Mouse (Mus musculus): ENCODE data around the gene Sprr1a.
A peak's percentile ranks its signal among the peaks of the same experiment; 100 is the strongest.
"Not testable (repeated sequence)": the region's sequence is repeated elsewhere in the genome, so short reads cannot be mapped to it uniquely, and the experiment has no call there.

The Sprr1a gene

DNA sequence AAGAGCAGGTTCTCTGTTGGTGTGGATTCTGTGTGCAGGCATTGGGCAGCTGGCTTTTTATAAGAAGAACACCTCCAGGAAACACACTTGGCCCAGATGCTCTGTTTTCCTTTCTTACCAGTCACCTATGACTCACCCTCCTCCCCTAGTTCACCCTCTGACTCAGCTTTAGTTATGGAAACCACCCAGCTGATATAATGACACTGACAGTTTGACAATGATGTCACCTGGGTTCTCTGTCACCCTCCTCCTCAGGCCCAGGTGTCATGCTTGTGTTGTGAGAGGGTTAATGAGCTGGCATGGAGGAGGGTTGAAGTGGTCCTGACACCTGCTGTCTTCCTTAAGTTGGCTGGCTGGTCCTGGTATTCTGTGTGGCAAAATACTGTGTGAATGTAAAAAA, at the start of gene Sprr1a:
Gene Sprr1a (minus strand): TSS at position 33 of the 400 bp plus-strand sequence.
- peak; percentile 20 for DNase-seq (ENCODE audit: low spot score)

DNA sequence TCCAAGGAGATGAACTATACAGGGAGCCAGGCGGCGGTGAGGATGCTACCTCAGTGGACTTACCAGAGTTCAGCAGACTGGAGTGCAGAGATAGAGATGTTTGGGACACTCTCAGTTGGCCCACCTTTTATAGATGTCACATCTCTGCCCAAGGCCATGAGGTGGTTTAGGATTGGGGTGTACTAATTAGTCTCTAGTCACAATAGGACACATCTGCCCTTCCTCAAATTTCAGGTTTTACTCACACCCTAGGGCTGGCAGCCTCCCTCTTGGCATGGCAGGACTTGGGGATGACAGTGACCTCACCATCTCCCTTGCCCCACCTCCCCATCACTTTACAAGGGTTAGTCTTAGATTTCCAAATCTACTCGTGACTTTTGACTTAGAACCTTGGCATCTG, 48.7 kb upstream of the Sprr1a start, which contains the start of gene 2310046K23Rik:
Gene 2310046K23Rik (minus strand): TSS at position 101 of the 400 bp plus-strand sequence.
- no peak for DNase-seq (ENCODE audit: low spot score)

DNA sequence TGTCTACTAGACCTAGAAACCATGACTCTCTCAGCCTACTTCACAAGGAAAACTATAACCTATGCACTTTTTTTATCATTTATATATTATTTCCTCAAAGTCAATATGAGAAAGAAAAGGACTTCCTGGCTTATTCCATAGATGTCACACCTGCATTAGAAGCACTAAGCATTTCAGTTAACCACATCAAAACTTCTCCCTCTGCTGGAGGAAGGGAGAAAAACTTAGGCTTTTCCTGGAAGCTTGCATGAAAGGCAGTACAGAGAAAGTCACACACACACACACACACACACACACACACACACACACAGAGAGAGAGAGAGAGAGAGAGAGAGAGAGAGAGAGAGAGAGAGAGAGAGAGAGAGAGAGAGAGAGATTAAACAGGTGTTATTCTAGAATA, 26.6 kb upstream of the Sprr1a start:
- DNase-seq (ENCODE audit: low spot score) = peak; percentile 45

DNA sequence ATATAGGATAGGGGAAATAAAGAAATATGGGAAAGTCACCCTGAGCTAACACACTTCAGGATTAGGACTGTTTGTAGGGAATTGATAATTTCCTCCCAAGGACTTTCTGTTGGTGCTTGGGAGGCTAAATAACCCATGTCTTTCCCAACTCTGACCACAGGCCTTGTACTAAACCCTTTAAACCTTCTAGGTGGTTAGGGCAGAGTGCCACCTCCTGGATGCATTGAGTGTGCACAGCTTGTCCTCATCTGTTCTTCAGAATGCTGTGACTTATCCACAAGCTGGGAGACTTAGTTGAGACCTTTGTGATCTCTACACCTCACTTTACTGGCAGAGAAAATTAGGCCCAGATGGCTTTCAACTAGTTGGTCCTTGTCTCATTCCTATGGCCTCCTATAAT, 25.1 kb upstream of the Sprr1a start:
- DNase-seq (ENCODE audit: low spot score) = peak; percentile 84

DNA sequence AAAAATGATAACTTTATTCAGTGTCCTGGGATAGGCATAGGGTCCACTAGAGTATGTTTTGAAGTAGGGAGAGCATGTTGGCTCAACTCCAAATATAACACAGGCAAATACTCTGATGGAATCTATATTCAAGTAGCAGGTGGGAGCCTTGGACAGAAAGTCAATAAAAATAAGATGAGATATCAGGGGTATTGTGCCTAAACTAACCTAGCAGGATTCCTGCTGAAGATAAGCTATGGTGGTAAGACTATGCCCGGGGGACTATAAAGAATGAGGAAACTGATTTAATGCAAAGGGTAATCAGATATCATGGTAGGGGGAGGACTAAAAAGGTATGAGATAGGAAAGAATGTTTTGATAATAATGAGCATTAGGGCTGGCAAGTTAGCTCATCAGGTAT, 22.5 kb upstream of the Sprr1a start:
- no peak for DNase-seq (ENCODE audit: low spot score)

DNA sequence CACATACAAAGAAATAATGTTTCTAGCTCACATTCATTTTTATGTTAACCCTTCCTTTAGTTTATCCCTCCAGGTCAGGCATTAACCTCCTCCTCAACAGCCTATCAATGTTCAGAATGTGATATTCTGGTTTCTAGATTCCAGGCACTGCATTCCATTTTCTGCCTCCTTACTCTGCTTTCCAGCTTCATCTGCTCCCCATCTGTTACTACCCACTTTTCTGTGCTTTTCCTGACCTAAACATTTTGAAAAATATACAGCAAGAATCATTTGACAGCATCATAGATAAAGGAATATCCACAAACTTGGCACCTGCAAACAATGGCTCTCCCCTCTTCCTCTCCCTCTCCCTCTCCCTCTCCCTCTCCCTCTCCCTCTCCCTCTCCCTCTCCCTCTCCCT, 17.8 kb upstream of the Sprr1a start:
- no peak for DNase-seq (ENCODE audit: low spot score)

DNA sequence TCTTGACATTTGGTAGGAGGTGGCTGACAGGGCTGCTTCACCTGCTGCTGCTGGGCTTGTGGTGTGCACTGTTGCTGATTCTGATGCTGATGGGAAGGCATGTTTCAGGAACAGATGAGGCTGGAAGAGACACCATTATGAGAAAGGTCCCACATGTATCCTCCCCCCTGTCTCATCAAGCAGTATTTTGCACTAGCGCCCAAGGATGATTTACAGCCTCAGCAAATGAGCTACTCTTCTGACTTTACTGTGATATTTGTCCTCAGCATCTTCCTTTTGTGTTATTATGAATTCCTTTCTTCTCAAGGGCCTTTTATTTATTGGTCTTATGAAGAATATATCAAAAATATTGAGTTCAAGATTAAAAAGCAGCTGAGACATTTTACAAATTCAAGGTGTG, 14.7 kb upstream of the Sprr1a start, which contains the start of gene Sprr4:
Gene Sprr4 (minus strand): TSS at position 101 of the 400 bp plus-strand sequence.
- DNase-seq (ENCODE audit: low spot score) = no peak

DNA sequence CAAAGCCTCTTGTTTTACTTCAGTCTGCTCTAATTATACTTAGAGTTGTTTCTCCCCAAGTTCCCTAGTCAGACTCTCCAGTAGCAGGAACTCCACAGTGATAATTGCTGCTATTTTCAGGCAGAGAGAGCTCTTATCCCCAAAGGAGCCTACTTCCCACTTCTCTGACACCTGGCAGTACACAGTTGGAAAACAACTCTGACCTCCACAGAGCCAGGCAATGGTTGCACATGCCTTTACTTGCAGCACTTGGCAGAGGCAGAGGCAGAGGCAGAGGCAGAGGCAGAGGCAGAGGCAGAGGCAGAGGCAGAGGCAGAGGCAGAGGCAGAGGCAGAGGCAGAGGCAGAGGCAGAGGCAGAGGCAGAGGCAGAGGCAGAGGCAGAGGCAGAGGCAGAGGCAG, 4.6 kb upstream of the Sprr1a start:
- DNase-seq (ENCODE audit: low spot score) = not testable (repeated sequence)

DNA sequence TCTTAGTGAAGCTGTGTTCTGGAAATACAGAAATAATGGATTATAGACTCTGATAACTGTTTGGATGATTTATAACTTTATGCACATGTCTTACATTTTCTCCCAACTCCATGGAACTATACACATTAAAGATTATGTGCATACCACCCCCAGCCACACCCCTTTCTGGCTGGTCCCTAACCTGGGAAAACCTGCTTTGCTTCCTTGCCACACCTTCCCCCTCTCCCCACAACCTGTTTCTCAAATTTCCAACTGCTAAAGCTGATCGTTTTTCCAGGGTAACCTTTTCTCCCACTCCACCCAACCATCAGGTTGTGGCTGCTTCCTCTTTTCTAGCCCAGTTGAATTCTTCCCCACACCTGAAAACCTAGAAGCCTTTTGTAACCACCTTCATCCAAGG, 612 bp upstream of the Sprr1a start:
- no peak for DNase-seq (ENCODE audit: low spot score)

DNA sequence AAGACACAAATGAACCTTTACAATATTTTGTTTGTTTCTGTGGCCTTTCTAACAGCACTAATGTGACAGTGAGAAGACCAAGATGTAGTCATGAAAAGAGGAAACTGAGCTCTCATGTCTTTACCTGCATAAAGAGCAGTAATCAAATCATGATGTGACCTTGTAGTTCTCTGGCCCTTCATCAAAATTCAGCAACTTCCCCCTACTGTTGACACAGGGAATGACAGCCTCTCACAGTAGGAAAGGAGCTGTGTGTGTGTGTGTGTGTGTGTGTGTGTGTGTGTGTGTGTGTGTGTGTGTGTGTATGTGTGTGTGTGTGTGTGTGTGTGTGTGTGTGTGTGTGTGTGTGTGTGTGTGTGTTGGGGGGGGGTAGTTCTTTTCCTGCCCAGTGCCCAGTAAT, 4.4 kb downstream of the Sprr1a start:
- peak; percentile 31 for DNase-seq (ENCODE audit: low spot score)

DNA sequence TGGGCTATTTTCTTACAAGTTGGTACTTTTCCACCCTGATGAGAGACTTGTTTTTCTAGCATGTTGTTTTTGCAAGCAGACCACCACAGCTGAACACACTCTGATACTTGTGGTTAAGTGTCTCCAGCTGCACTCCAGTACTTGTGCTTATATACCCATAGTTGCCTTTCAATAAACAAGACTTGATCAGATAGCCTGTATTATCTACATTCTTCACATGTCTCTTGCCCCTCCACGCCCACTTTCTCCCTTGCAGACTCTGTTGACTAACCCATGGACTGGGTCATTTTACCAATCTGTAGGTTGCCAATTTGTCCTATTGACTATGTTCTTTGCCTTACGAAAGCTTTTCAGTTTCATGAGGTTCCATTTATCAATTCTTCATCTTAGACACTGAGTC, 15.6 kb downstream of the Sprr1a start:
- DNase-seq (ENCODE audit: low spot score) = no peak

DNA sequence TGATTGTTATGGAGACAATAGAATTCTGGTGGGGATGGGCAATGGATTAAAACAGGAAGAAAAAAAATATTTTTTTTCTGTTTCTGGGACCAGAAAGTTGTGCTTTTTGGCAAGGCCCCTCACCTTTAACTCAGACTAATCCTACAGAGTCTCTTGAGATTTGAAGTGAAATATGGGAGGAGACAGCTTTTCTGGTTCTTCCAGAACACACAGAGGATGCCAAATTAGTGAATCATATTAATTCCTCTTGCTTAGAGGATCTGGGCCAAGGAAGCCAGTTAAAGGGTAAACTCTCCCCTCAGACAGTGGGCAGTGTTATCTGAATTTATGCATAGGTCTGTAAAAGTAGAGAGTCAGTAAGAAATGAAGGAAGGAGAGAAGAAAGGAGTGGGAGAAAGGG, 18.3 kb downstream of the Sprr1a start:
- DNase-seq (ENCODE audit: low spot score) = peak; percentile 57

DNA sequence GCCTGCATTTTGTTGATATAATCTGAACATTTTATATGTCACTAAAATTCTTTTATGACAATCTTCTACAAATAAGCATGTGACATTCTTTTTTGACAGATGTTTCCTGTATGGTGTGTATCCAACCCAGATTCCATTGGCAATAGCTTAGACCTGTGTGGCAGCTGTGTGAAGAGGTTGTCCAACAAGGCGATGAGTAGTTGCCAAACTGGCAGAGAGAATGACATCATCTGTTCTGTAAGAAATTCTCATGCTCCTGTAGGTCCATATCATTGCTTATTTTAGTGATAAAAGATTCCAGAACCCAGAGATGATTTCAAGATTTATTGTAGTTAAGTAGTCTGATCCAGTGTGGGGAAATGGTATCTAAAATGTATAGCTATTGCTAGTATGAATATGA, 19.1 kb downstream of the Sprr1a start:
- DNase-seq (ENCODE audit: low spot score) = peak; percentile 58

DNA sequence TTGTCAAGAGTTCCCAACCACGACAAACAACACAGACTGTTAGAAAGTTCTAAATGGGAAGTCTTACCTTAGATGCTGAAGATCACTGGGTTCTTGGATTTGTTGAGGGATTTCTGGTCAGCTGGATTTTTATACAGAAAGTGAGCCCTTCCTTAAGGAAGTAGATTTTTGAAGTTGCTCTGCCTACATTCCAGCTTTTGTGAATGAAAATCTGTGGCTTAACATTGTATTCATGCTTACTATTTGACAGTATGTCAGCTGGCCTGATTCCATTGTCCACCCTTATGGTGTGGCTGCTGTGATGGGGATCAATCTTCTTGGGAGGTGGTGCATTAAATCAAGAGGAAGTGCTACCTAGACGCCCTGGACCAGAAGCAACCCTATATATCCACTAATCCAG, 27.1 kb downstream of the Sprr1a start, which contains the start of gene Sprr3:
Gene Sprr3 (minus strand): TSS at position 101 of the 400 bp plus-strand sequence.
- no peak for DNase-seq (ENCODE audit: low spot score)

DNA sequence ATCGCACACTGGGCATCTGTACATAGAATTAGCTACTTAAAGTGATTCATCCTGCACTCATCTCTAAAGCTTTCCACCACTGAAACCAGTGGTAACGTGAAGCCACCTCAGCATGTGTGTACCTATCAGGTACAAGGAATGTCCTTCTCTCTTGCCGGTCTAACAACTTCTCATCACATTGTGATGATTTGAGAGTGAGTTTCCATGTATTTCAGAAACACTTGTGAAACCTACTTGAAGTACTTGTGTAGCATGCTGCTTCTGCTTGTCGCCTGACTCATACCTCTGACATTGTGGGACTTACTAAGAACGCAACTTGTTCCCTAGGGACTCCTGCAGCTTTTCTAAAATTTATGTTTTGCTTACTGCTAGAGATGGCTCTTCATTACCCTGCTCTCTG, 30.5 kb downstream of the Sprr1a start:
- no peak for DNase-seq (ENCODE audit: low spot score)

DNA sequence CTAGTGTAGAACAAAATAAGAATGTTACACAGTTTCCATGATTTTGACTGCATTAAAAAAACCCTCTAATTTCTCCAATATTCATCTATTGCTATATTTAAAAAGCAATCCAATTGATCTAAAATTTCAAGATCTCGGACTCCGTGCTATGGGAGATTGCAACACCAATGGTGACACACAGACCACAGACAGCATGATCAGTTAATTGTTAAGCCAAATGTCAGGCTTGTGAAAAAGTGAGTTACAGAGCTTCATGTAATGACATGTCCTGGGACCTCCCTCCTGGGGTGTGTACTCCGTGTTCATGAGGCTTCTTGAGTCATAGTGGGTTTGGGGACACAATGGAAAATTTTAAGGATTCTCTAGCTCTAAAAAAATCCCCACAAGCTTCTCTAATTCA, 45.5 kb downstream of the Sprr1a start:
- DNase-seq (ENCODE audit: low spot score) = no peak

DNA sequence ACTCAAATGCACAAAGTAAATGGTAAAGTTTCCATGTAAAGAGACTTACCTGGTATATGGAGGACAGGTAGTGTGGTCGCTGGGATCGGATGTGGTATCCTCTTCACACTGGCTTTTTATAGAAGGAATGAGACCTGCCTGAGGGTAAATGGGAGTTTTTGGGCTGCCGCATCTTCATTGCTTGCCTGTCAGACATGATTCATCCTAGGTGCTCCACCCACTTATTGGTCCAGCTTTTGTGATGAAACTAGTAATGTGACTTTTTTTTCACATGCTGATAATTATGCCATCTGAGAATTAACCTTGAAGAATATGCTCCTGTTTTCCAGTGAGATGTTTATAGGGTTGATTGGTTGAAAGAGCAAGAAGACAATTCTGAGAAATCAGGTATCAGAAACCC, 47.0 kb downstream of the Sprr1a start, which contains the start of gene Sprr1b:
Gene Sprr1b (minus strand): TSS at position 101 of the 400 bp plus-strand sequence.
- DNase-seq (ENCODE audit: low spot score) = no peak
